Mouse (Mus musculus): ENCODE results near the gene Nog. TPM values are rescaled to one million over a fixed set of nuclear protein-coding genes. Genes with fewer than 3 reads are reported as not detected.

Gene Nog
- 0.04 and 0.05 TPM in 2 replicates for polyA plus RNA-seq (2012; rRNA removed)
- not detected in 2 replicates for polyA plus RNA-seq (2014; fragmentation: Nextera tagmentation; extraction: Ambion mirVana)

- no peak within 1 kb of the TSS for H3K27ac ChIP-seq
- no peak within 1 kb of the TSS for H3K9ac ChIP-seq (replicated peaks)
- 2% methylated on average over 78 of the region's 97 CpGs for WGBS (ENCODE audit: insufficient replicate concordance)
- H3K4me2 ChIP-seq (ENCODE audit: low read depth) = peak within 1 kb of the TSS; percentile 58
- DNase-seq (ENCODE audit: low read depth in 3 of 3, low spot score in 3 of 3) = no peak
- H3K4me1 ChIP-seq (replicated peaks; ENCODE audit: control insufficient read depth in 2 of 2, insufficient read depth in 2 of 2, low read length in 1 of 2) = no peaks in the 10 kb centered on the region
- H3K27me3 ChIP-seq (ENCODE audit: control insufficient read depth, insufficient read depth, low read length) = peaks cover 65% of the 10 kb centered on the region
- H3K4me3 ChIP-seq (ENCODE audit: insufficient read depth in 1 of 2, low read depth in 2 of 2, low read length in 2 of 2) = peak within 1 kb of the TSS; percentile 2 to 37; a peak in 3 of 4 replicates
- ATAC-seq (ENCODE audit: insufficient read depth) = no peak
- TF ChIP-seq EP300 (IDR thresholded peaks at IDR 0.05; ENCODE audit: low read depth) (no peak), CTCF (IDR thresholded peaks at IDR 0.05; ENCODE audit: low read depth) (no peak)
- no peaks in the 10 kb centered on the region for H3K9me3 ChIP-seq (ENCODE audit: control insufficient read depth, low read length)
- H3K36me3 ChIP-seq (replicated peaks; ENCODE audit: control insufficient read depth, insufficient read depth, low read depth) = no peaks in the 10 kb centered on the region
Measured at GRCm38 (mm10) chr11:89302056-89302815, at the start of gene Nog. TSS of gene Nog (minus strand) at chr11:89302332.

GRCm38 (mm10) chr11:89340238-89340637, 38.1 kb upstream of the Nog start:
- Histone ChIP-seq H3K36me3 (replicated peaks; ENCODE audit: control insufficient read depth, insufficient read depth, low read depth) (no peaks in the 10 kb centered on the region), H3K9ac (replicated peaks) (no peak overlapping the region), H3K27me3 (ENCODE audit: control insufficient read depth, insufficient read depth, low read length) (no peaks in the 10 kb centered on the region), H3K4me2 (ENCODE audit: low read depth) (no peak overlapping the region), H3K4me1 (replicated peaks; ENCODE audit: control insufficient read depth in 2 of 2, insufficient read depth in 2 of 2, low read length in 1 of 2) (no peaks in the 10 kb centered on the region), H3K27ac (no peak overlapping the region), H3K4me3 (ENCODE audit: insufficient read depth in 1 of 2, low read depth in 2 of 2, low read length in 2 of 2) (no peak overlapping the region), H3K9me3 (ENCODE audit: control insufficient read depth, low read length) (no peaks in the 10 kb centered on the region)
- ATAC-seq (ENCODE audit: insufficient read depth) (no peak), DNase-seq (ENCODE audit: low read depth in 3 of 3, low spot score in 3 of 3) (no peak)
- no peak for TF ChIP-seq EP300 (IDR thresholded peaks at IDR 0.05; ENCODE audit: low read depth)
- no peak for TF ChIP-seq CTCF (IDR thresholded peaks at IDR 0.05; ENCODE audit: low read depth)
- WGBS (ENCODE audit: insufficient replicate concordance) = 57% methylated on average over 12 of the region's 12 CpGs

GRCm38 (mm10) chr11:89339783-89340182, 37.7 kb upstream of the Nog start:
- no peak for DNase-seq (ENCODE audit: low read depth in 3 of 3, low spot score in 3 of 3)
- no peak overlapping the region for H3K4me3 ChIP-seq (ENCODE audit: insufficient read depth in 1 of 2, low read depth in 2 of 2, low read length in 2 of 2)
- H3K36me3 ChIP-seq (replicated peaks; ENCODE audit: control insufficient read depth, insufficient read depth, low read depth) = no peaks in the 10 kb centered on the region
- H3K27ac ChIP-seq = no peak overlapping the region
- H3K27me3 ChIP-seq (ENCODE audit: control insufficient read depth, insufficient read depth, low read length) = no peaks in the 10 kb centered on the region
- ATAC-seq (ENCODE audit: insufficient read depth) = no peak
- no peak overlapping the region for H3K9ac ChIP-seq (replicated peaks)
- 72% methylated on average over 8 of the region's 8 CpGs for WGBS (ENCODE audit: insufficient replicate concordance)
- no peaks in the 10 kb centered on the region for H3K4me1 ChIP-seq (replicated peaks; ENCODE audit: control insufficient read depth in 2 of 2, insufficient read depth in 2 of 2, low read length in 1 of 2)
- no peak overlapping the region for H3K4me2 ChIP-seq (ENCODE audit: low read depth)
- TF ChIP-seq EP300 (IDR thresholded peaks at IDR 0.05; ENCODE audit: low read depth) (no peak), CTCF (IDR thresholded peaks at IDR 0.05; ENCODE audit: low read depth) (no peak)
- H3K9me3 ChIP-seq (ENCODE audit: control insufficient read depth, low read length) = no peaks in the 10 kb centered on the region

- DNase-seq (ENCODE audit: low read depth in 3 of 3, low spot score in 3 of 3) (peak; percentile 32 to 51 (median 37)), ATAC-seq (ENCODE audit: insufficient read depth) (peak; percentile 78)
- H3K9ac ChIP-seq (replicated peaks) = no peak overlapping the region
- peak; percentile 70 for TF ChIP-seq EP300 (IDR thresholded peaks at IDR 0.05; ENCODE audit: low read depth)
- no peak for TF ChIP-seq CTCF (IDR thresholded peaks at IDR 0.05; ENCODE audit: low read depth)
- no peaks in the 10 kb centered on the region for H3K9me3 ChIP-seq (ENCODE audit: control insufficient read depth, low read length)
- no peak overlapping the region for H3K4me3 ChIP-seq (ENCODE audit: insufficient read depth in 1 of 2, low read depth in 2 of 2, low read length in 2 of 2)
- no peaks in the 10 kb centered on the region for H3K27me3 ChIP-seq (ENCODE audit: control insufficient read depth, insufficient read depth, low read length)
- no peaks in the 10 kb centered on the region for H3K4me1 ChIP-seq (replicated peaks; ENCODE audit: control insufficient read depth in 2 of 2, insufficient read depth in 2 of 2, low read length in 1 of 2)
- H3K36me3 ChIP-seq (replicated peaks; ENCODE audit: control insufficient read depth, insufficient read depth, low read depth) = no peaks in the 10 kb centered on the region
- H3K27ac ChIP-seq = no peak overlapping the region
- no peak overlapping the region for H3K4me2 ChIP-seq (ENCODE audit: low read depth)
Measured at GRCm38 (mm10) chr11:89337910-89338309, 35.8 kb upstream of the Nog start.

GRCm38 (mm10) chr11:89327089-89327881, 25.2 kb upstream of the Nog start:
- Histone ChIP-seq H3K9ac (replicated peaks) (no peak overlapping the region), H3K36me3 (replicated peaks; ENCODE audit: control insufficient read depth, insufficient read depth, low read depth) (no peaks in the 10 kb centered on the region), H3K27ac (no peak overlapping the region), H3K27me3 (ENCODE audit: control insufficient read depth, insufficient read depth, low read length) (no peaks in the 10 kb centered on the region), H3K9me3 (ENCODE audit: control insufficient read depth, low read length) (no peaks in the 10 kb centered on the region), H3K4me3 (ENCODE audit: insufficient read depth in 1 of 2, low read depth in 2 of 2, low read length in 2 of 2) (no peak overlapping the region), H3K4me2 (ENCODE audit: low read depth) (no peak overlapping the region), H3K4me1 (replicated peaks; ENCODE audit: control insufficient read depth in 2 of 2, insufficient read depth in 2 of 2, low read length in 1 of 2) (no peaks in the 10 kb centered on the region)
- 26% methylated on average over 11 of the region's 11 CpGs for WGBS (ENCODE audit: insufficient replicate concordance)
- DNase-seq (ENCODE audit: low read depth in 3 of 3, low spot score in 3 of 3) = no peak
- TF ChIP-seq CTCF (IDR thresholded peaks at IDR 0.05; ENCODE audit: low read depth) (no peak), EP300 (IDR thresholded peaks at IDR 0.05; ENCODE audit: low read depth) (no peak)
- ATAC-seq (ENCODE audit: insufficient read depth) = no peak
